Mouse (Mus musculus) ES-Bruce4 (cell line): ENCODE measurements around the gene Mapk6. TPM values are rescaled to one million over a fixed set of nuclear protein-coding genes. Genes with fewer than 3 reads are reported as not detected.
"Not testable (repeated sequence)": the region's sequence is repeated elsewhere in the genome, so short reads cannot be mapped to it uniquely, and the experiment has no call there.

ENCODE experiments used
- H3K27ac ChIP-seq: 2 replicates; pipeline ENCODE4 v1.5.1; 2012; ENCODE audit warnings: low read length, inconsistent platforms; ENCODE audit not compliant: insufficient read depth
- H3K27me3 ChIP-seq: 2 replicates; pipeline ENCODE4 v1.6.1; 2012; ENCODE audit warnings: mild to moderate bottlenecking, low read length, inconsistent platforms; ENCODE audit not compliant: control insufficient read depth, poor library complexity, insufficient read depth, severe bottlenecking
- H3K36me3 ChIP-seq: 2 replicates; pipeline ENCODE4 v1.6.1; 2012; ENCODE audit warnings: inconsistent platforms, mild to moderate bottlenecking, low read length, moderate library complexity; ENCODE audit not compliant: control insufficient read depth, poor library complexity, insufficient read depth, severe bottlenecking
- H3K4me1 ChIP-seq: one replicate; pipeline ENCODE4 v1.8.1; 2011; ENCODE audit warnings: low read length; ENCODE audit not compliant: control insufficient read depth, insufficient read depth
- H3K4me3 ChIP-seq: 2 replicates; pipeline ENCODE4 v1.5.1; 2011; ENCODE audit warnings: low read depth, mild to moderate bottlenecking, low read length
- H3K9ac ChIP-seq: 2 replicates; pipeline ENCODE4 v1.6.1; 2012; ENCODE audit warnings: low read depth, mild to moderate bottlenecking, inconsistent platforms; ENCODE audit not compliant: poor library complexity, severe bottlenecking
- H3K9me3 ChIP-seq: replicated peaks from 2 replicates; pipeline ENCODE4 v1.6.1; 2012; ENCODE audit warnings: mild to moderate bottlenecking, low read length, inconsistent platforms; ENCODE audit not compliant: control insufficient read depth, poor library complexity, insufficient read depth, severe bottlenecking
- CTCF ChIP-seq: IDR thresholded peaks from one replicate; pipeline ENCODE4 v1.8.1; 2011; ENCODE audit warnings: low read depth, low read length
- EP300 ChIP-seq: IDR thresholded peaks from 2 replicates; pipeline ENCODE4 v1.6.1; 2011; ENCODE audit warnings: low read depth, low read length; ENCODE audit not compliant: insufficient read depth
- POLR2A ChIP-seq: IDR thresholded peaks from one replicate; pipeline ENCODE4 v1.8.1; 2011; ENCODE audit warnings: low read length; ENCODE audit not compliant: insufficient read depth
- polyA plus RNA-seq: library from polyadenylated mRNA; stranded (reverse); fragments of >200 nt; gene quantifications from 2 replicates; pipeline ENCODE4 v1.2.4, GENCODE M21; 2011; ENCODE audit warnings: low read depth; ENCODE audit not compliant: missing spikeins, insufficient read depth, insufficient read length

Mapk6 gene
- polyA plus RNA-seq: 130 and 147 TPM in 2 replicates

- Histone ChIP-seq H3K9me3 (no peaks in the 10 kb centered on the region), H3K4me3 (peak within 1 kb of the TSS; percentile 94), H3K4me1 (peaks cover 6% of the 10 kb centered on the region), H3K36me3 (peaks cover 5% of the 10 kb centered on the region; the same call in 1 of the 2 replicates), H3K27me3 (no peaks in the 10 kb centered on the region), H3K27ac (peak within 1 kb of the TSS; percentile 42), H3K9ac (peak within 1 kb of the TSS; percentile 75)
- no peak for TF ChIP-seq CTCF
- no peak for TF ChIP-seq EP300
- TF ChIP-seq POLR2A: peak; percentile 48
Measured at GRCm38 (mm10) chr9:75409852-75410378, at the start of gene Mapk6. Gene Mapk6, minus strand, starts transcription at chr9:75410005.

- Histone ChIP-seq H3K9ac (no peak overlapping the region), H3K27ac (no peak overlapping the region), H3K4me1 (peaks cover 2% of the 10 kb centered on the region), H3K9me3 (no peaks in the 10 kb centered on the region), H3K27me3 (no peaks in the 10 kb centered on the region), H3K4me3 (no peak overlapping the region), H3K36me3 (peaks cover 73% of the 10 kb centered on the region)
- TF ChIP-seq EP300 (no peak), CTCF (no peak), POLR2A (no peak)
Measured at GRCm38 (mm10) chr9:75455684-75456083, 45.9 kb upstream of the Mapk6 start.

GRCm38 (mm10) chr9:75453994-75454393 is 44.2 kb upstream of the Mapk6 start:
- no peak overlapping the region for H3K4me3 ChIP-seq
- H3K36me3 ChIP-seq: peaks cover 69% of the 10 kb centered on the region
- no peaks in the 10 kb centered on the region for H3K9me3 ChIP-seq
- no peak overlapping the region for H3K9ac ChIP-seq
- H3K27me3 ChIP-seq: no peaks in the 10 kb centered on the region
- no peak for TF ChIP-seq POLR2A
- no peak for TF ChIP-seq EP300
- TF ChIP-seq CTCF: no peak
- peaks cover 2% of the 10 kb centered on the region for H3K4me1 ChIP-seq
- H3K27ac ChIP-seq: no peak overlapping the region

- Histone ChIP-seq H3K4me3 (no peak overlapping the region), H3K36me3 (peaks cover 50% of the 10 kb centered on the region), H3K4me1 (no peaks in the 10 kb centered on the region), H3K27ac (no peak overlapping the region), H3K9me3 (no peaks in the 10 kb centered on the region), H3K9ac (no peak overlapping the region), H3K27me3 (no peaks in the 10 kb centered on the region)
- no peak for TF ChIP-seq POLR2A
Measured at GRCm38 (mm10) chr9:75448021-75448420, 38.2 kb upstream of the Mapk6 start.

- H3K9me3 ChIP-seq, H3K9ac ChIP-seq, H3K27ac ChIP-seq, H3K4me1 ChIP-seq, H3K4me3 ChIP-seq, H3K27me3 ChIP-seq: not testable (repeated sequence)
- H3K36me3 ChIP-seq: peaks cover 44% of the 10 kb centered on the region
Measured at GRCm38 (mm10) chr9:75446574-75446973, 36.8 kb upstream of the Mapk6 start.

- Histone ChIP-seq H3K27me3 (no peaks in the 10 kb centered on the region), H3K4me3 (no peak overlapping the region), H3K27ac (no peak overlapping the region), H3K9ac (no peak overlapping the region), H3K9me3 (no peaks in the 10 kb centered on the region), H3K36me3 (peaks cover 37% of the 10 kb centered on the region), H3K4me1 (no peaks in the 10 kb centered on the region)
- TF ChIP-seq CTCF (no peak), POLR2A (no peak), EP300 (no peak)
Measured at GRCm38 (mm10) chr9:75444981-75445380, 35.2 kb upstream of the Mapk6 start.

- peak overlapping the region; percentile 79 for H3K4me3 ChIP-seq
- no peak for TF ChIP-seq POLR2A
- no peak for TF ChIP-seq EP300
- TF ChIP-seq CTCF: no peak
- no peaks in the 10 kb centered on the region for H3K27me3 ChIP-seq
Measured at GRCm38 (mm10) chr9:75441691-75442131, 31.9 kb upstream of the Mapk6 start.

More at GRCm38 (mm10) chr9:75441691-75442131, 31.9 kb upstream of the Mapk6 start:
- H3K27ac ChIP-seq: no peak overlapping the region; the same call in 1 of the 2 replicates
- no peaks in the 10 kb centered on the region for H3K9me3 ChIP-seq
- peaks cover 12% of the 10 kb centered on the region for H3K36me3 ChIP-seq
- H3K4me1 ChIP-seq: peaks cover 1% of the 10 kb centered on the region
- H3K9ac ChIP-seq: peak overlapping the region; percentile 81
